ENCODE assay signal across 8 mouse cellular contexts in genomic region chr13:58287822-58288221, GRCm38 (mm10). TPM values are rescaled to one million over a fixed set of nuclear protein-coding genes. Genes with fewer than 3 reads are reported as not detected.
DNase-seq lines count a peak whose midpoint lies in the region; ATAC-seq and TF ChIP-seq lines count a peak whose summit lies in the region.

No protein-coding gene starts in this region.

- H3K4me3 ChIP-seq in kidney, embryonic 16.5 days (ENCODE audit: low read length): no peak overlapping the region
- no peak overlapping the region for H3K4me3 ChIP-seq in liver, embryonic 12.5 days
- no peak overlapping the region for H3K4me3 ChIP-seq in thymus, adult 2 months (ENCODE audit: control insufficient read depth, insufficient read depth, low read length)

- no peak for TF ChIP-seq POLR2A in thymus, adult 2 months (IDR thresholded peaks at IDR 0.05; ENCODE audit: control insufficient read depth, extremely low read depth, insufficient read depth, low read length, poor library complexity)

- no peak overlapping the region for H3K9ac ChIP-seq in kidney, embryonic 16.5 days (replicated peaks; ENCODE audit: low read length)
- no peak overlapping the region for H3K9ac ChIP-seq in liver, embryonic 12.5 days

- no peak overlapping the region for H3K4me2 ChIP-seq in kidney, embryonic 16.5 days (replicated peaks; ENCODE audit: low read depth, low read length)
- no peak overlapping the region for H3K4me2 ChIP-seq in liver, embryonic 12.5 days

- 14% methylated on average over 13 of the region's 13 CpGs for WGBS in kidney, embryonic 16.5 days
- WGBS in liver, embryonic 12.5 days (ENCODE audit: insufficient replicate concordance): 14% methylated on average over 13 of the region's 13 CpGs
- WGBS in thymus, adult 2 months: 21% methylated on average over 13 of the region's 13 CpGs

- H3K27ac ChIP-seq in kidney, embryonic 16.5 days (ENCODE audit: low read length): no peak overlapping the region
- H3K27ac ChIP-seq in liver, embryonic 12.5 days: no peak overlapping the region
- H3K27ac ChIP-seq in thymus, adult 2 months (ENCODE audit: control insufficient read depth, insufficient read depth, low read length): no peak overlapping the region

- TF ChIP-seq CTCF in thymus, adult 2 months (IDR thresholded peaks at IDR 0.05; ENCODE audit: borderline replicate concordance, control insufficient read depth, extremely low read depth, insufficient read depth, low read length, poor library complexity): peak; percentile 97

- H3K4me1 ChIP-seq in kidney, embryonic 16.5 days (ENCODE audit: insufficient read depth, low read length): 0 out of 2 replicates have a peak, but pooled peaks cover 5% of the 10 kb centered on the region
- peaks cover 6% of the 10 kb centered on the region; the same call in 1 of the 2 replicates for H3K4me1 ChIP-seq in liver, embryonic 12.5 days
- no peaks in the 10 kb centered on the region for H3K4me1 ChIP-seq in thymus, adult 2 months (replicated peaks; ENCODE audit: control insufficient read depth, insufficient read depth, low read length)

- H3K9me3 ChIP-seq in kidney, embryonic 16.5 days (ENCODE audit: low read length): no peaks in the 10 kb centered on the region
- no peaks in the 10 kb centered on the region for H3K9me3 ChIP-seq in liver, embryonic 12.5 days (replicated peaks)

- no peaks in the 10 kb centered on the region for H3K27me3 ChIP-seq in kidney, embryonic 16.5 days (ENCODE audit: insufficient read depth, low read length)
- H3K27me3 ChIP-seq in liver, embryonic 12.5 days (replicated peaks): no peaks in the 10 kb centered on the region; the same call in 1 of the 2 replicates
- H3K27me3 ChIP-seq in thymus, adult 2 months (ENCODE audit: control insufficient read depth, insufficient read depth, low read length): no peaks in the 10 kb centered on the region; the same call in 1 of the 2 replicates

- peak; percentile 63 for DNase-seq in CD4-positive helper T cell, adult 2 months (ENCODE audit: low read depth, low spot score)
- peak; percentile 61 for DNase-seq in adrenal gland, adult 8-10 months
- peak; percentile 85 for DNase-seq in embryo, embryonic 11 days
- DNase-seq in heart, adult 18-20 months: peak; percentile 74 to 95
- DNase-seq in ovary, postnatal 14 days (ENCODE audit: low spot score): peak; percentile 85
- peak; percentile 74 for DNase-seq in thymus, adult 2 months

- no peaks in the 10 kb centered on the region for H3K36me3 ChIP-seq in kidney, embryonic 16.5 days (ENCODE audit: insufficient read depth, low read length)
- no peaks in the 10 kb centered on the region for H3K36me3 ChIP-seq in liver, embryonic 12.5 days
- H3K36me3 ChIP-seq in thymus, adult 2 months (ENCODE audit: control insufficient read depth, insufficient read depth, low read length): no peaks in the 10 kb centered on the region

- ATAC-seq in kidney, embryonic 16.5 days (ENCODE audit: low FRiP score, low TSS enrichment): peak; percentile 67; the same call in 1 of the 2 replicates
- 0 out of 2 replicates have a peak, but pooled peaks have one; percentile 32 for ATAC-seq in liver, embryonic 12.5 days

RNA-seq across cellular contexts. Expression of gene Gkap1, which starts 12.3 kb away (rescaled TPM):
- total RNA-seq in adrenal gland, adult 8-10 months (2022): 10 to 100 TPM; 44.8 to 74.5 (median 52.1) TPM
- 10 to 100 TPM; 22.9 to 28.5 TPM for total RNA-seq in heart, adult 18-20 months (2021)
- polyA plus RNA-seq in kidney, embryonic 16.5 days (2015; fragmentation: Nextera tagmentation; extraction: Ambion mirVana): 22.5 and 25.8 TPM in 2 replicates
- polyA plus RNA-seq in liver, embryonic 12.5 days (2016; fragmentation: Nextera tagmentation; extraction: Ambion mirVana): 9.0 and 9.1 TPM in 2 replicates
- polyA plus RNA-seq in thymus, adult 2 months (2012; rRNA removed): 2.8 and 4.0 TPM in 2 replicates
